Mouse (Mus musculus): ENCODE measurements at regions not wholly inside any gene's neighbourhood (a gene's known extent, or its start where the extent isn't known, plus 50 kb on each side); places are given as distances from the start of the nearest gene placed in this dataset.

DNA sequence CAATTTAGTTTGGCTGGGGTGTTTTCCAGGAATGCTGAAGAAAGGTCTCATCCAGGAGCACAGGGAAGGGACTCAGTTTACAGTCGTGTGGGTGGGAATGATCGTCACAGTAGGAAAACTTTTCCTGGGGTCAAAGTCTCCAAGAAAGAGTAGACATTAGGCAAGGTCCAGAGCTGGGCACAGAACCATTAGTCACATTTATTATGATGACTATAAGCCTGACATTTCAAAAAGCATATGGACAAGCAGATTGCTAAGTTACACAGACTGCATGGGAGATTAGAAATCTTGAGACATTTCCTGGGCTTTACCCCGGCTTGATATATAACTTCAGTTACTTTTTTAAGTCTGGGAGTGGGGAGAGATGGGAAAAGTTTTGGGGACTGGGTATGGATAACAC is 139.6 kb upstream of the Map3k1 start:
- no peaks in the 10 kb centered on the region for H3K36me3 ChIP-seq (ENCODE audit: insufficient read depth, low read length)
- WGBS, result 89% methylated on average over 3 of the region's 3 CpGs
- TF ChIP-seq CTCF (IDR thresholded peaks at IDR 0.05), result no peak
- no peaks in the 10 kb centered on the region for H3K27me3 ChIP-seq (ENCODE audit: insufficient read depth, low read length)
- no peaks in the 10 kb centered on the region; the same call in 1 of the 2 replicates for H3K4me1 ChIP-seq (ENCODE audit: insufficient read depth, low read length)
- no peak overlapping the region for H3K4me2 ChIP-seq (ENCODE audit: low read depth, low read length, poor library complexity, severe bottlenecking)
- no peak overlapping the region for H3K4me3 ChIP-seq (ENCODE audit: low read depth, low read length)
- DNase-seq (ENCODE audit: low spot score) (no peak), ATAC-seq (ENCODE audit: low FRiP score) (no peak)
- H3K9me3 ChIP-seq (ENCODE audit: low read length), result no peaks in the 10 kb centered on the region
- no peak overlapping the region for H3K9ac ChIP-seq (replicated peaks; ENCODE audit: low read length, poor library complexity, severe bottlenecking)
- H3K27ac ChIP-seq (ENCODE audit: low read depth, low read length), result no peak overlapping the region

DNA sequence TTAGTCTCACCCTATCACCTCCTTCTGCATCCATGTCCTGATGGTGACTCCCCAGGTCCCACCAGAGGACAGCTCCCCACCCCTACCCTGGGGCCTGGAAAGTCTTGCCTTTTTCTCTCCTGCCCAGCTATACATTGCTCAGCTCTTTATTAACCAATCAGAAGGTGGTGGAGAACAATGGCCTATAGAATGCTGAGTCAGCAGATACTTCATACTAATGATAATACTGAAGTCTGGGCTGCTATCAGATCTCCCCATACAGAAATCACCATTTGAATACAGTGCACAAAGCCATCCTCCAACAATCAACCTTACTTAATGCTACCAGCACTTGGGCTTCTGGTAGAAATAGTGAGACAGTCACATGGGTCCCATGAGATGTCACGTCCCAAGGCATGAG is 141.2 kb upstream of the Map3k1 start:
- no peak overlapping the region for H3K4me2 ChIP-seq (ENCODE audit: low read depth, low read length, poor library complexity, severe bottlenecking)
- no peak overlapping the region for H3K4me3 ChIP-seq (ENCODE audit: low read depth, low read length)
- no peak for DNase-seq (ENCODE audit: low spot score)
- H3K4me1 ChIP-seq (ENCODE audit: insufficient read depth, low read length), result no peaks in the 10 kb centered on the region
- WGBS, result 95% methylated on average over 1 of the region's 1 CpGs
- H3K27ac ChIP-seq (ENCODE audit: low read depth, low read length), result no peak overlapping the region
- H3K9me3 ChIP-seq (ENCODE audit: low read length), result no peaks in the 10 kb centered on the region
- no peaks in the 10 kb centered on the region for H3K27me3 ChIP-seq (ENCODE audit: insufficient read depth, low read length)
- ATAC-seq (ENCODE audit: low FRiP score), result no peak
- H3K36me3 ChIP-seq (ENCODE audit: insufficient read depth, low read length), result no peaks in the 10 kb centered on the region
- no peak for TF ChIP-seq CTCF (IDR thresholded peaks at IDR 0.05)
- no peak overlapping the region for H3K9ac ChIP-seq (replicated peaks; ENCODE audit: low read length, poor library complexity, severe bottlenecking)

DNA sequence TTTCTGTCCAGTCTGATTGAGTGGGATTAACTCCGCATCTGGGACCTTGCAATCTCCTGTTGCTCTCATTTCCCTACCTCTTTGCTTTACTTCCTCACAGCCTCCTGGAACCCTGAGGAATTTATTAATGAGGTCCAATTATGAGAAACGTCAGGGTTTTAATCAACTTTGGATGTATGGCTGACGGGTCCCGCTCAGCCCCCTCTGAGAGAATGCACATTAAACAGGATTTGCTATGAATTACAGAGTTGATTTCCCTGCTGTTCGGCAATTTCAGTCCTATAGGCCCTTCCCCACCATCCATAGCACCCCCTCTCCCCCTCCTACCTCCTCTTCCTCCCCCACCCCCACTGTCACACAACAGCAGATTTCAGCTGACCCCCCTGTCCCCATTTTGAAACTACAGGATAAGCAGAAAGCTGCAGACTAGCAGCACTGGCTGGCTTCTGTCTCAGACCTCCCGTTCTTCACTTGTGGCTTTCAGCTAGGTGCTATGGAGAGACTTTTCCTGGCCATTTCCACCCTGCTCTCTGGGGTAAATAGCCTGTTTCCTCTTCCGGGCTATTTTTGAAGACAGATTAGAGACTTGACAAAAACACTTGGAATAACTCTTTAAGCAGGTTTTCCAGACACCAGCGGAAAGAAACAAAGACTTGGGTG is 145.2 kb upstream of the Map3k1 start:
- Histone ChIP-seq H3K4me1 (ENCODE audit: insufficient read depth, low read length) (no peaks in the 10 kb centered on the region), H3K4me2 (ENCODE audit: low read depth, low read length, poor library complexity, severe bottlenecking) (no peak overlapping the region), H3K9ac (replicated peaks; ENCODE audit: low read length, poor library complexity, severe bottlenecking) (no peak overlapping the region), H3K36me3 (ENCODE audit: insufficient read depth, low read length) (no peaks in the 10 kb centered on the region), H3K27ac (ENCODE audit: low read depth, low read length) (no peak overlapping the region), H3K27me3 (ENCODE audit: insufficient read depth, low read length) (no peaks in the 10 kb centered on the region), H3K9me3 (ENCODE audit: low read length) (no peaks in the 10 kb centered on the region), H3K4me3 (ENCODE audit: low read depth, low read length) (no peak overlapping the region)
- DNase-seq (ENCODE audit: low spot score) (no peak), ATAC-seq (ENCODE audit: low FRiP score) (no peak)
- WGBS, result 48% methylated on average over 8 of the region's 8 CpGs
- TF ChIP-seq CTCF (IDR thresholded peaks at IDR 0.05), result no peak

DNA sequence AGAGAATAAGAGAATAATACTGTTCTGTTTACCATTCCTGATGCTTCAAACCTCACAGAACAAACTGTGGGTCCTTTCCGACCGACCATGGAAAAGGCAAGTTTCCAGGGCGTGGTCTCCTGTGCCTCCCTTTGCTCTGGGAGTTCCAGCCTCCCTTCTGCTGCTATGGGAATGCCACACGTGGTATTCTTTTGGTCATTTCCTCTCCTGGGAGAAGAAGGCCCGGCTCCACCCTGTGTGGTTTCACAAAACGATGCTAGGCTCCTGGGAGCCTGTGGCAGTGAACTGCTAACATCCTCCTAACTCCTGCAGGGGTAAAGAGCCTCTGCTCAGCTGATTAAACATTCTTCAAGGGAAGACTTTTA is 145.7 kb upstream of the Map3k1 start:
- Histone ChIP-seq H3K9me3 (ENCODE audit: low read length) (no peaks in the 10 kb centered on the region), H3K4me2 (ENCODE audit: low read depth, low read length, poor library complexity, severe bottlenecking) (no peak overlapping the region), H3K9ac (replicated peaks; ENCODE audit: low read length, poor library complexity, severe bottlenecking) (no peak overlapping the region), H3K36me3 (ENCODE audit: insufficient read depth, low read length) (no peaks in the 10 kb centered on the region), H3K4me3 (ENCODE audit: low read depth, low read length) (no peak overlapping the region), H3K27me3 (ENCODE audit: insufficient read depth, low read length) (no peaks in the 10 kb centered on the region), H3K27ac (ENCODE audit: low read depth, low read length) (no peak overlapping the region), H3K4me1 (ENCODE audit: insufficient read depth, low read length) (no peaks in the 10 kb centered on the region)
- no peak for TF ChIP-seq CTCF (IDR thresholded peaks at IDR 0.05)
- ATAC-seq (ENCODE audit: low FRiP score), result no peak
- 26% methylated on average over 6 of the region's 6 CpGs for WGBS
- DNase-seq (ENCODE audit: low spot score), result no peak

DNA sequence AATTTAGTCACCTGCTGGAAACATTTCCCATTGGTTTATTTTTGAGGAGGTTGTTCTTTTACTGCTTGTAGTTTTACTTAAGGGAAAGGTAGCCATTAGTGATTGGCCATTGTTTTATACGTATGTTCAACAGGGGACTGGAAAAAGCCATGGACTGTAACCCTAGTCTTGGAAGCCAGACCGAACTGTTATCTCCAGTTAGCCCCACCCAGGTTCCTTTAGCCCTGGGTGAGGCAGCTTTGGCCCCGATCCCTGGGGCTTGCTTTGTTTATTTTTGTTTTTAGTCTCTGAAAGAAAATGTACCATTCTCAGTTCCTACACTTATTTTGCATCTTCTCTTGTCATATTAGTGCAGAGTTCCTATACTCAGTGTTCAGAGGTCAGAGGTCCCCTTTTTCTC is 148.3 kb upstream of the Map3k1 start:
- DNase-seq (ENCODE audit: low spot score), result no peak
- Histone ChIP-seq H3K27me3 (ENCODE audit: insufficient read depth, low read length) (no peaks in the 10 kb centered on the region), H3K4me1 (ENCODE audit: insufficient read depth, low read length) (no peaks in the 10 kb centered on the region), H3K4me3 (ENCODE audit: low read depth, low read length) (no peak overlapping the region), H3K9me3 (ENCODE audit: low read length) (no peaks in the 10 kb centered on the region), H3K4me2 (ENCODE audit: low read depth, low read length, poor library complexity, severe bottlenecking) (no peak overlapping the region), H3K9ac (replicated peaks; ENCODE audit: low read length, poor library complexity, severe bottlenecking) (no peak overlapping the region), H3K27ac (ENCODE audit: low read depth, low read length) (no peak overlapping the region), H3K36me3 (ENCODE audit: insufficient read depth, low read length) (no peaks in the 10 kb centered on the region)
- no peak for ATAC-seq (ENCODE audit: low FRiP score)
- TF ChIP-seq CTCF (IDR thresholded peaks at IDR 0.05), result no peak
- 76% methylated on average over 3 of the region's 3 CpGs for WGBS

DNA sequence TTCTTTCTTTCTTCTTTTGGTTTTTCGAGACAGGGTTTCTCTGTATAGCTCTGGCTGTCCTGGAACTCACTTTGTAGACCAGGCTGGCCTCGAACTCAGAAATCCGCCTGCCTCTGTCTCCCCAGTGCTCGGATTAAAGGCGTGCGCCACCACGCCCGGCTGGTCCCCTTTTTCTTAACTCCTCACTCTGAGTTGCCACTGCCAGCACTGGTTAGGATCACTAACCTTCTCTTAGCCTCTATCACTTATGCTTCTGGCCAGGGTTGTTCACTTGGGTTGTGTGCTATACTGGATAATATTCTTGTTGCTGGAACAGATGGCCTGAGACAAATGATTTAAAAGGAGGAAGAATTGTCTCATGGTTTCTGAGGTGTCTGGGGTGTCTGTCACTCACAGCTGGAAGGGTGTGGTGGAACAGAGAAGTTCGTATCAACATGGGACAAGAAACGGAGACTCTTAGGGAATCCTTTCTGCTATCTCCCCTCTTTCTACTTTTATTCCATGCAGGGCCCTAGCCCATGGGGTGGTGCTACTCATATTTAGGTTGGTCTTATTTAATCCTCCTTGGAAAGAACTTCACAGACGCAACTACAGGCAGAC is 149.0 kb upstream of the Map3k1 start:
- Histone ChIP-seq H3K9me3 (ENCODE audit: low read length) (no peaks in the 10 kb centered on the region), H3K4me3 (ENCODE audit: low read depth, low read length) (no peak overlapping the region), H3K36me3 (ENCODE audit: insufficient read depth, low read length) (no peaks in the 10 kb centered on the region), H3K9ac (replicated peaks; ENCODE audit: low read length, poor library complexity, severe bottlenecking) (no peak overlapping the region), H3K27me3 (ENCODE audit: insufficient read depth, low read length) (no peaks in the 10 kb centered on the region), H3K27ac (ENCODE audit: low read depth, low read length) (no peak overlapping the region), H3K4me1 (ENCODE audit: insufficient read depth, low read length) (no peaks in the 10 kb centered on the region), H3K4me2 (ENCODE audit: low read depth, low read length, poor library complexity, severe bottlenecking) (no peak overlapping the region)
- ATAC-seq (ENCODE audit: low FRiP score) (no peak), DNase-seq (ENCODE audit: low spot score) (no peak)
- no peak for TF ChIP-seq CTCF (IDR thresholded peaks at IDR 0.05)
- WGBS, result 95% methylated on average over 11 of the region's 11 CpGs
